10 mouse cellular contexts compared by ENCODE assay signal in the genomic region with DNA sequence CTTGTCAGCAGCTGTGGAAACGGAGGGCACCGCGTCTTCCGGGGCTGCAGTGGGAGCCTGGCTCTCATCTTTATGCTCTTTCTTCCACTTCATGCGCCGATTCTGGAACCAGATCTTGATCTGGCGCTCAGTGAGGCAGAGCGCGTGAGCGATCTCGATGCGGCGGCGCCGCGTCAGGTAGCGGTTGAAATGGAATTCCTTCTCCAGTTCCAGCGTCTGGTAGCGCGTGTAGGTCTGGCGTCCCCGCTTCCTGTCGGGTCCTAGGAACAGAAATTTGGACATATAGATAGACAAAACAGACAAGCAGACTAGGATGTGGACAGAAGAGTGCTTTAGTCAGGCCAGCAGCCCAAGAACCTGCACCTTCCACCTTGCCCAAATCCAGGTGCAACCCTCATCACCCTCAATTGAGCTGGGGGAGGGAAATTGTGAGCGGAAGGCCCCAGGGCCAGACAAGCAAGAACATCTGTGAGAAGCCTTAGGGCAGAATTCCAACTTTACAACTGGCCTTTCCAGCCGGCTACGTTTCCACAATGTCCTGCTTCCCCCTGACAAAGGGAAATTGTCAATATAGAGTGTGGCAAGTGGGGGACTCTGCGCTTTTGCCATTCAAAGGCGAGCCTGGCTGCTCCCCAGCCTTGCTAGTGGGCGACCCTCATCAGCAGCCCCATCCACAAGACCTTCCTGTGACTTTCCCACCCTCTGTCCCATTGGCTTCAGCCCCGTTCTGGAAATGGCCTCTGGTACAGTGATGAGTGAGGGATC. TPM values are rescaled to one million over a fixed set of nuclear protein-coding genes. Genes with fewer than 3 reads are reported as not detected.
A peak's percentile ranks its signal among the peaks of the same experiment; 100 is the strongest.
DNase-seq lines count a peak whose midpoint lies in the region; ATAC-seq and TF ChIP-seq lines count a peak whose summit lies in the region.
"Had no signal": no experiment of that assay in that cellular context is flagged by ENCODE, and none has a peak within 500 bp of the region (broad histone marks: within the 10 kb centered on the region; RNA-seq: fewer than 3 reads in every experiment).

No protein-coding gene starts in this region.

- H3K4me3 ChIP-seq in lung, postnatal 0 days (ENCODE audit: low read depth, low read length) = peak overlapping the region; percentile 39; the same call in 1 of the 2 replicates
- H3K4me3 ChIP-seq: erythroblast, embryonic 14.5 days had no signal

- peaks cover 13% of the 10 kb centered on the region for H3K4me1 ChIP-seq in lung, postnatal 0 days (ENCODE audit: insufficient read depth, low read depth, low read length)

- no peak for ATAC-seq in lung, postnatal 0 days

- peaks cover 85% of the 10 kb centered on the region for H3K27me3 ChIP-seq in lung, postnatal 0 days (replicated peaks; ENCODE audit: insufficient read depth, low read length)

- no peak for TF ChIP-seq CTCF in lung, postnatal 0 days (IDR thresholded peaks at IDR 0.05)

- 7% methylated on average over 30 of the region's 30 CpGs for WGBS in lung, postnatal 0 days

- H3K36me3 ChIP-seq in lung, postnatal 0 days (ENCODE audit: insufficient read depth, low read length) = no peaks in the 10 kb centered on the region

- TF ChIP-seq EP300 in lung, postnatal 0 days (IDR thresholded peaks at IDR 0.05) = no peak

- peak overlapping the region; percentile 57 for H3K4me2 ChIP-seq in lung, postnatal 0 days (replicated peaks; ENCODE audit: low read depth, low read length)

- H3K9me3 ChIP-seq in lung, postnatal 0 days (ENCODE audit: low read length) = no peaks in the 10 kb centered on the region

- H3K27ac ChIP-seq in lung, postnatal 0 days (ENCODE audit: low read length) = no peak overlapping the region

- H3K9ac ChIP-seq in lung, postnatal 0 days (replicated peaks; ENCODE audit: low read depth) = no peak overlapping the region

- peak; percentile 1 to 3 for DNase-seq in adrenal gland, postnatal 4 days (ENCODE audit: low spot score in 2 of 2)
- no peak for DNase-seq in adrenal gland, adult 8-10 months
- DNase-seq in lung, postnatal 0 days (ENCODE audit: low spot score) = no peak
- no peak for DNase-seq in lung, postnatal 25 days (ENCODE audit: low spot score)
- peak; percentile 12 to 64 for DNase-seq in kidney, postnatal 36 days
- DNase-seq in urinary bladder, adult 2 months (ENCODE audit: low spot score) = peak; percentile 29
- DNase-seq in right cerebral cortex, postnatal 10 days (ENCODE audit: low spot score in 2 of 2) = no peak
- no peak for DNase-seq in MN1 (ENCODE audit: low spot score)

RNA-seq across cellular contexts. Expression of a gene that starts 2.8 kb away (rescaled TPM):
- 1 to 10 TPM; 2.3 to 4.1 TPM for total RNA-seq in adrenal gland, postnatal 4 days (2021)
- 1 to 10 TPM in 2 of 4 experiments, under 1 TPM in 2; 0.49 to 2.8 (median 1.4) TPM for total RNA-seq in adrenal gland, adult 8-10 months (2022)
- polyA plus RNA-seq in lung, postnatal 0 days (2015; fragmentation: Nextera tagmentation; extraction: Ambion mirVana) = not detected in 2 replicates
- 0.88 and 1.2 TPM in 2 replicates for polyA plus RNA-seq in urinary bladder, adult 2 months (2012; rRNA removed)
- total RNA-seq: layer of hippocampus, adult 18-20 months had no signal
- polyA plus RNA-seq: erythroblast, embryonic 14.5 days had no signal

RNA-seq across cellular contexts. Expression of a gene that starts 2.8 kb away (rescaled TPM):
- 10 to 100 TPM; 13.3 to 15.6 TPM for total RNA-seq in adrenal gland, postnatal 4 days (2021)
- 1 to 10 TPM; 2.9 to 9.8 (median 6.8) TPM for total RNA-seq in adrenal gland, adult 8-10 months (2022)
- polyA plus RNA-seq in lung, postnatal 0 days (2015; fragmentation: Nextera tagmentation; extraction: Ambion mirVana) = 4.3 and 4.8 TPM in 2 replicates
- polyA plus RNA-seq in urinary bladder, adult 2 months (2012; rRNA removed) = 3.7 and 6.0 TPM in 2 replicates
- total RNA-seq: layer of hippocampus, adult 18-20 months had no signal
- polyA plus RNA-seq: erythroblast, embryonic 14.5 days had no signal

RNA-seq across cellular contexts. Expression of a gene that starts 5.7 kb away (rescaled TPM):
- 10 to 100 TPM; 25.1 to 28.1 TPM for total RNA-seq in adrenal gland, postnatal 4 days (2021)
- total RNA-seq in adrenal gland, adult 8-10 months (2022) = 10 to 100 TPM; 12.9 to 27.9 (median 19.1) TPM
- 7.5 and 8.7 TPM in 2 replicates for polyA plus RNA-seq in lung, postnatal 0 days (2015; fragmentation: Nextera tagmentation; extraction: Ambion mirVana)
- polyA plus RNA-seq in urinary bladder, adult 2 months (2012; rRNA removed) = 27.6 and 28.6 TPM in 2 replicates

RNA-seq across cellular contexts. Expression of a gene that starts 7.4 kb away (rescaled TPM):
- 10 to 100 TPM in 1 of 2 experiments, 1 to 10 TPM in 1; 6.7 to 10.6 TPM for total RNA-seq in adrenal gland, postnatal 4 days (2021)
- 1 to 10 TPM; 3.6 to 9.5 (median 5.2) TPM for total RNA-seq in adrenal gland, adult 8-10 months (2022)
- polyA plus RNA-seq in lung, postnatal 0 days (2015; fragmentation: Nextera tagmentation; extraction: Ambion mirVana) = 0.95 and 1.1 TPM in 2 replicates
- 1.7 and 3.4 TPM in 2 replicates for polyA plus RNA-seq in urinary bladder, adult 2 months (2012; rRNA removed)
- total RNA-seq: layer of hippocampus, adult 18-20 months had no signal
- polyA plus RNA-seq: erythroblast, embryonic 14.5 days had no signal

RNA-seq across cellular contexts. Expression of a gene that starts 11.6 kb away (rescaled TPM):
- 10 to 100 TPM; 25.9 TPM for total RNA-seq in adrenal gland, postnatal 4 days (2021)
- total RNA-seq in adrenal gland, adult 8-10 months (2022) = 10 to 100 TPM; 10.8 to 15.6 (median 13.3) TPM
- 39.7 and 40.3 TPM in 2 replicates for polyA plus RNA-seq in lung, postnatal 0 days (2015; fragmentation: Nextera tagmentation; extraction: Ambion mirVana)
- 6.1 and 7.2 TPM in 2 replicates for polyA plus RNA-seq in urinary bladder, adult 2 months (2012; rRNA removed)
- total RNA-seq: layer of hippocampus, adult 18-20 months had no signal
- polyA plus RNA-seq: erythroblast, embryonic 14.5 days had no signal

Comparison
In these comparisons a context has a peak if more than half of its experiments do, and no peak if none do; other contexts are left out.
1. DNase-seq: peak in adrenal gland, postnatal 4 days (2 of 2), kidney, postnatal 36 days (2 of 2) and urinary bladder, adult 2 months (single experiment); none in adrenal gland, adult 8-10 months (single experiment), lung, postnatal 0 days (single experiment), lung, postnatal 25 days (single experiment), right cerebral cortex, postnatal 10 days (0 of 2) and MN1 (single experiment).